Mouse (Mus musculus) forebrain, embryonic 16.5 days (tissue): ENCODE results near the gene Prex1. TPM values are rescaled to one million over a fixed set of nuclear protein-coding genes. Genes with fewer than 3 reads are reported as not detected.
A peak's percentile ranks its signal among the peaks of the same experiment; 100 is the strongest.

Source experiments
- ATAC-seq: fragments of 200-750 bp; cut with Nextera tagmentation; 2 replicates; pipeline ENCODE4 v1.8.0; 2017; ENCODE audit warnings: mild to moderate bottlenecking, moderate library complexity
- H3K27ac ChIP-seq: fragments of 300-500 bp; sonication (generic); 2 replicates; pipeline ENCODE4 v1.5.1; 2014; ENCODE audit warnings: low read length, control low read depth
- H3K27me3 ChIP-seq: fragments of 300-500 bp; sonication (generic); replicated peaks from 2 replicates; pipeline ENCODE4 v1.6.1; 2014; ENCODE audit warnings: low read length; ENCODE audit not compliant: control insufficient read depth, insufficient read depth
- H3K36me3 ChIP-seq: fragments of 300-500 bp; sonication (generic); 2 replicates; pipeline ENCODE4 v1.6.1; 2014; ENCODE audit not compliant: control insufficient read depth, insufficient read depth
- H3K4me1 ChIP-seq: fragments of 300-500 bp; sonication (generic); replicated peaks from 2 replicates; pipeline ENCODE4 v1.6.1; 2014; ENCODE audit warnings: low read length; ENCODE audit not compliant: control insufficient read depth, insufficient read depth
- H3K4me2 ChIP-seq: fragments of 300-500 bp; sonication (generic); 2 replicates; pipeline ENCODE4 v1.6.1; 2014; ENCODE audit warnings: mild to moderate bottlenecking, low read length, control low read depth
- H3K4me3 ChIP-seq: fragments of 300-500 bp; sonication (generic); replicated peaks from 2 replicates; pipeline ENCODE4 v1.5.1; 2014; ENCODE audit warnings: mild to moderate bottlenecking, low read length, control low read depth
- H3K9ac ChIP-seq: fragments of 300-500 bp; sonication (generic); replicated peaks from 2 replicates; pipeline ENCODE4 v1.6.1; 2014; ENCODE audit warnings: low read depth, low read length, control low read depth
- H3K9me3 ChIP-seq: fragments of 300-500 bp; sonication (generic); 2 replicates; pipeline ENCODE4 v1.6.1; 2016; ENCODE audit warnings: low read length; ENCODE audit not compliant: control insufficient read depth
- WGBS: fragments of 180-500 bp; shearing (Covaris S2); extraction: QIAGEN DNeasy Blood & Tissue Kit; methylation state at CpG from one replicate; pipeline ENCODE4 v1.1.7; 2014; 5-methylcytosine and 5-hydroxymethylcytosine counted together
- polyA plus RNA-seq: library from polyadenylated mRNA; unstranded; fragments of >200 nt; fragmentation: Nextera tagmentation; extraction: Ambion mirVana; gene quantifications from 2 replicates; pipeline ENCODE4 v1.2.1, GENCODE M21; 2015

The Prex1 gene
- polyA plus RNA-seq, 1 experiment from 2014 or later: 38.5 TPM

DNA sequence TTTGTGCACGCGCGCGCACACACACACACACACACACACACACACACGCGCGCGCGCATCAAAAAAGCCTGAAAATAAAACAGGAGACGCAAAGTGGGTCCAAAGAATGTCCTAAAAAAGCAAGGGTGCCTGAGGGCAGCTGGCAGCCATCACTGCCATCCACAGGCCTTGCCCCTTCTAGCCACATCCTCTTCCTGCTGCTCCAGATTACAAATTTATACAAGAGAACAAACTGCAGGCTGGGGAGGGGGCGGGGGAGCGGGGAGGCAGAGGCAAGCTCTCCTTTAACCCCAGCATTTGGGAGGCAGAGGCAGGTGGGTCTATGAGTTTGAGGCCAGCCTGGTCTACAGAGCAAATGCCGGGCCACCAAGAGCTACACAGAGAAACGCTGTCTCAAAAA, 42.0 kb downstream of the Prex1 start:
- WGBS: 89% methylated on average over 14 of the region's 14 CpGs
- H3K27me3 ChIP-seq: no peaks in the 10 kb centered on the region
- no peak overlapping the region for H3K4me3 ChIP-seq
- ATAC-seq: no peak
- H3K9me3 ChIP-seq: no peaks in the 10 kb centered on the region
- no peaks in the 10 kb centered on the region for H3K36me3 ChIP-seq
- peak overlapping the region; percentile 34; the same call in 1 of the 2 replicates for H3K27ac ChIP-seq
- peaks cover 51% of the 10 kb centered on the region for H3K4me1 ChIP-seq
- no peak overlapping the region; the same call in 1 of the 2 replicates for H3K9ac ChIP-seq
- H3K4me2 ChIP-seq: no peak overlapping the region

- Histone ChIP-seq H3K4me2 (no peak overlapping the region), H3K4me1 (peaks cover 45% of the 10 kb centered on the region), H3K27ac (0 out of 2 replicates have a peak overlapping the region, but pooled peaks have one; percentile 4), H3K9me3 (no peaks in the 10 kb centered on the region), H3K4me3 (no peak overlapping the region), H3K27me3 (no peaks in the 10 kb centered on the region), H3K9ac (no peak overlapping the region), H3K36me3 (no peaks in the 10 kb centered on the region)
- 6% methylated on average over 8 of the region's 8 CpGs for WGBS
- peak; percentile 54 for ATAC-seq
Observed at GRCm38 (mm10) chr2:166671019-166671418, 42.6 kb downstream of the Prex1 start.

GRCm38 (mm10) chr2:166669922-166670321, 43.7 kb downstream of the Prex1 start:
- H3K27ac ChIP-seq: no peak overlapping the region
- no peaks in the 10 kb centered on the region for H3K9me3 ChIP-seq
- no peaks in the 10 kb centered on the region for H3K36me3 ChIP-seq
- WGBS: 76% methylated on average over 9 of the region's 9 CpGs
- no peak overlapping the region for H3K4me2 ChIP-seq
- H3K27me3 ChIP-seq: no peaks in the 10 kb centered on the region
- H3K9ac ChIP-seq: no peak overlapping the region
- no peak overlapping the region for H3K4me3 ChIP-seq
- ATAC-seq: no peak
- H3K4me1 ChIP-seq: peaks cover 39% of the 10 kb centered on the region

- no peaks in the 10 kb centered on the region for H3K36me3 ChIP-seq
- no peaks in the 10 kb centered on the region for H3K27me3 ChIP-seq
- peaks cover 58% of the 10 kb centered on the region for H3K4me1 ChIP-seq
- H3K9me3 ChIP-seq: no peaks in the 10 kb centered on the region
- 14% methylated on average over 22 of the region's 22 CpGs for WGBS
- no peak overlapping the region for H3K4me3 ChIP-seq
- H3K27ac ChIP-seq: peak overlapping the region; percentile 85
- peak; percentile 56 for ATAC-seq
- H3K9ac ChIP-seq: 0 out of 2 replicates have a peak overlapping the region, but pooled peaks have one; percentile 22
- H3K4me2 ChIP-seq: peak overlapping the region; percentile 35
Observed at GRCm38 (mm10) chr2:166667790-166668695, 45.6 kb downstream of the Prex1 start.

- H3K27me3 ChIP-seq: no peaks in the 10 kb centered on the region
Observed at GRCm38 (mm10) chr2:166666175-166666574, 47.5 kb downstream of the Prex1 start.

DNA sequence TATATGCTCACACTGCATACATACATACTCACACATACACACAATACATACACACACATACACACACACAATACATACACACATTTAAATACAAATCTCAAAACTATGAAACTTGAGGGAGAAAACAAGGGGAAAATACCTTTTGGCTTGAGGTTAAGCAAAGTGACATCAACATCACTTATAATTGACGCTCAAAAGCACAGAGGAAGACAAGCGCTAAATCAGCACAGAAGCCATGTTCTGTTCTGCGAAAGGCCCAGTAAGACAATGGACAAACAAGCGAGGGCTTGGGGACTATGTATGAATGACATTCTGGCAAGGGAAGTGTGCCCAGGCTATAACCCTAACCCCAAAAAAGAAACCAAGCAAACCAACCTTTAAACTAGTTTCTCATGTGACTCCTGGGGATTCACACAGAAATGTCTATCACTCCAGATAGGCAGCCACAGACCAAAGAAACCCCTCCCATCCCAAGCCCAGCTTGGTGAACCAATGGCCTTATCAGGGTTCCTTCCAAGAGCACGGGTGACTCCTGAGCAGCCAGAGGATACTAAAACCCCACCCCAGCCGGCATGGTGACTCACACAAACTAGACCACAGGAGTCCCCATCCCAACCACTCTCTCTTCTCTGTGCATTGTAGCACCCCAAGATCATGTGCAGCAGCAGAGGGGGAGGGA, 48.2 kb downstream of the Prex1 start:
- Histone ChIP-seq H3K36me3 (no peaks in the 10 kb centered on the region), H3K27me3 (no peaks in the 10 kb centered on the region), H3K9me3 (no peaks in the 10 kb centered on the region), H3K4me3 (no peak overlapping the region), H3K4me2 (no peak overlapping the region), H3K4me1 (peaks cover 68% of the 10 kb centered on the region), H3K27ac (no peak overlapping the region), H3K9ac (no peak overlapping the region)
- no peak for ATAC-seq
- 79% methylated on average over 6 of the region's 6 CpGs for WGBS

More at GRCm38 (mm10) chr2:166666175-166666574, 47.5 kb downstream of the Prex1 start:
- no peak overlapping the region for H3K27ac ChIP-seq
- no peaks in the 10 kb centered on the region for H3K36me3 ChIP-seq
- 90% methylated on average over 13 of the region's 13 CpGs for WGBS
- H3K4me2 ChIP-seq: no peak overlapping the region
- ATAC-seq: no peak
- H3K9me3 ChIP-seq: no peaks in the 10 kb centered on the region
- peaks cover 72% of the 10 kb centered on the region for H3K4me1 ChIP-seq
- no peak overlapping the region for H3K9ac ChIP-seq
- H3K4me3 ChIP-seq: no peak overlapping the region

- no peaks in the 10 kb centered on the region for H3K36me3 ChIP-seq
- H3K27ac ChIP-seq: 0 out of 2 replicates have a peak overlapping the region, but pooled peaks have one; percentile 11
- H3K9me3 ChIP-seq: no peaks in the 10 kb centered on the region
- WGBS: 77% methylated on average over 15 of the region's 15 CpGs
- peaks cover 63% of the 10 kb centered on the region for H3K4me1 ChIP-seq
- H3K4me3 ChIP-seq: no peak overlapping the region
- H3K27me3 ChIP-seq: no peaks in the 10 kb centered on the region
- no peak overlapping the region for H3K9ac ChIP-seq
- no peak for ATAC-seq
- H3K4me2 ChIP-seq: no peak overlapping the region
Observed at GRCm38 (mm10) chr2:166664506-166664905, 49.1 kb downstream of the Prex1 start.

DNA sequence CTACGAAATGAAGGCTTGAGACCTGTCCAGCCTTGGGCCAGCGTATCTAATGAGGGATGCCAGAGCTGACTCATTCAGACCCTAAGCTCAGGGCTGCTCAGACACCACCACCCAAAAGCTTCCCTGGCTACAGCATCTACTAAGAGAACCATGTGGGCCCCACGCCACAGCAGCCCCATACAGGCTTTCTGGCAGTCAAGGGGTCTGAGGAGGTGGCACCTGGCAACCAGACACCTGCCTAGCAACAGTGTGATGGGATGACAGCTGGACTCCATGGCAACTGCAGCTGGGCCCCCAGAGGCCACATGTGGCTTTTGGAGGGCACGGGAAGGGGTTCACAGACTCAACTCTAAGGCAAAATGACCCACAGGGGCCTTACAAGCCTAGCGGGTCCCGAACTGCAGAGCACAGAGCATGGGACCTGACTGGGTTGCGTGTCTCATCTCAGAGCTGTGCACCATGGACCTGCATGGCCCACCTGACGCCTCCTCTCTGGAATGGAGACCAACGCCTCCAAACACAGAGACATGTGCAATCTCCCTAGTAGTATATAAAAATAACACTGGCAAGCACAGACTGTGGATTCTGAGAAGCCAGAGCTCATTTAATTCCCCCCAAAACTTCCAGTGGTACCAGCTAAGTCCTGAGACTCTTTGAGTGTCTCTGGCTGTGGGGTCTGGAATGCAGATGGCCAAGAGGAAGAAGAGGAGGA, 50.2 kb downstream of the Prex1 start:
- ATAC-seq: 0 out of 2 replicates have a peak, but pooled peaks have one; percentile 37
- Histone ChIP-seq H3K4me2 (no peak overlapping the region), H3K27me3 (no peaks in the 10 kb centered on the region), H3K4me3 (no peak overlapping the region), H3K9ac (no peak overlapping the region), H3K4me1 (peaks cover 52% of the 10 kb centered on the region), H3K9me3 (no peaks in the 10 kb centered on the region), H3K36me3 (no peaks in the 10 kb centered on the region), H3K27ac (peak overlapping the region; percentile 7; the same call in 1 of the 2 replicates)
- 67% methylated on average over 9 of the region's 9 CpGs for WGBS
